Mouse (Mus musculus) macrophage (primary cell): Measurements from ENCODE around the gene Plxna4. TPM values are rescaled to one million over a fixed set of nuclear protein-coding genes. Genes with fewer than 3 reads are reported as not detected.
"Not testable (repeated sequence)": the region's sequence is repeated elsewhere in the genome, so short reads cannot be mapped to it uniquely, and the experiment has no call there.

ENCODE experiments used
- H3K27ac ChIP-seq: fragments of 350-480 bp; formaldehyde crosslinking; 2 replicates; pipeline ENCODE4 v1.9.0; 2021
- H3K36me3 ChIP-seq: fragments of 350-480 bp; formaldehyde crosslinking; 2 replicates; pipeline ENCODE4 v1.9.0; 2021; ENCODE audit errors: inconsistent target
- H3K4me3 ChIP-seq: fragments of 350-480 bp; formaldehyde crosslinking; 2 replicates; pipeline ENCODE4 v1.9.0; 2021; ENCODE audit errors: inconsistent target
- H3K79me2 ChIP-seq: fragments of 350-480 bp; formaldehyde crosslinking; 2 replicates; pipeline ENCODE4 v1.9.0; 2021; ENCODE audit errors: inconsistent target
- whole genome bisulfite sequencing: methylation state at CpG from one replicate; pipeline ENCODE4 v1.1.7; 2026; ENCODE audit warnings: inconsistent platforms; ENCODE audit not compliant: missing documents; 5-methylcytosine and 5-hydroxymethylcytosine counted together
- polyA plus RNA-seq: library from polyadenylated mRNA; stranded (reverse); fragments of 250-400 nt; gene quantifications from 3 replicates; pipeline ENCODE4 v1.2.4, GENCODE M21; 2018; ENCODE audit warnings: inconsistent platforms

Gene Plxna4
- polyA plus RNA-seq, 1 experiment from 2014 or later = 0.23 TPM

DNA sequence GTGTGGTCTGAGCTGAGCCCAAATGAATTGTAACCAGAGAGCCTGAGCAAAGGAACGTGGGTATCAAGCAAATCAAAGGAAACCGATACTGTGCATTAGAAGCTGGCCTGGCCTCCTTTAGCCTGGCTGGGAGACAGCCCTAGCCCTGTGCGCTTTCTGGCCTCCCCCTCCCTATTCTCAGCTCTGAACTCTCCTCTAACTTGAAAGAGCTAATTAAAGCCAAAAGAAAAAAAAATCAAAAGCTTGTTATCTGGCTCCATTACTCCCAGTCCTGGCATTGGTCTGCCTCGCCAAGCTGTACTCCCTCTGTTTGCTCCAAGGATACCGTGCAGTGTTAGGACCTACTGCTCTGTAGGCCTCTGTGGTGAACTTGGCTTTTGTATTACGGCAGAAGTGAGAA lies 73.9 kb downstream of the Plxna4 start:
- Histone ChIP-seq H3K4me3 (no peak overlapping the region), H3K36me3 (no peaks in the 10 kb centered on the region), H3K79me2 (no peaks in the 10 kb centered on the region), H3K27ac (no peak overlapping the region)
- 94% methylated on average over 6 of the region's 6 CpGs for WGBS

DNA sequence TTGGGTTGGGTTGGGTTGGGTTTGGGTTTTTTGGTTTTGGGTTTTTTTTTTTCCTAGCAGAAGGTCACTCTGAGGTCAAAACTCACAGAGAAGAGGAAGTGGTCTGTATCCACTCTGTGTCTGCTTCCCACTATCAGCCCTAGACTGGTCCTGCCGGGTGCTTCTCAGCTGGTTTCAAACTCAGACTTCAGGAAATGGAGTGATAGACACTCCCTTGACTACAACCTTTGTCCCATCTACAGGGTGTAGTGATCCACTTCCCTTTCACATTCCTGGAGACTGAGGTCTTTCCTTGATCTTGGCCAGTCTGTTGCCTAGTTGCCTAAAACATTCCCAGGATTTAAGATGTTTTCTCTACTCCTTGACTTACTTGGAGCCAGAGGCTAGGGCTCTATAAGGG lies 76.0 kb downstream of the Plxna4 start:
- Histone ChIP-seq H3K36me3 (no peaks in the 10 kb centered on the region), H3K79me2 (no peaks in the 10 kb centered on the region), H3K27ac (no peak overlapping the region), H3K4me3 (no peak overlapping the region)
- 7% methylated on average over 1 of the region's 1 CpGs for WGBS

DNA sequence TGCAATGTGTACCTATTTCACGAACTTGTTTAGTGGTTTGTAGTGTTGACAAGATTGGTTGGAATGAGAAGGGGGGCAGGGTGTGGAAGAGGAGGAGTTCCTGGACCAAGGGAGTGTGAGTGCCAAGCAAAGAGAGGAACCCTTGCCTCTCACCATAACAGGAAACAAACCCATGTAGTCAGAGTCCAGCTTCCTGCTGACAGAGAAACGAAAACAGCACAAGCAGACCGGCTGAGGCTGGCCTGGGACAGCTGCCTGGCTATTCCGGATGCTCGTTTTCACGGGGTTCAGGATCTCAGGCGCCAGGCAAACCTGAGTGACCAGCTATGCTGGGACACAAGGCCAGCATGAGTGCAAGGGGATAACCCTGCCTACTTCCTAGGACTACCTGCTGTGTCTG lies 77.1 kb downstream of the Plxna4 start:
- peak overlapping the region; percentile 2; the same call in 1 of the 2 replicates for H3K4me3 ChIP-seq
- 7% methylated on average over 7 of the region's 7 CpGs for WGBS
- peak overlapping the region; percentile 22; the same call in 1 of the 2 replicates for H3K27ac ChIP-seq
- H3K79me2 ChIP-seq = no peaks in the 10 kb centered on the region
- no peaks in the 10 kb centered on the region for H3K36me3 ChIP-seq

DNA sequence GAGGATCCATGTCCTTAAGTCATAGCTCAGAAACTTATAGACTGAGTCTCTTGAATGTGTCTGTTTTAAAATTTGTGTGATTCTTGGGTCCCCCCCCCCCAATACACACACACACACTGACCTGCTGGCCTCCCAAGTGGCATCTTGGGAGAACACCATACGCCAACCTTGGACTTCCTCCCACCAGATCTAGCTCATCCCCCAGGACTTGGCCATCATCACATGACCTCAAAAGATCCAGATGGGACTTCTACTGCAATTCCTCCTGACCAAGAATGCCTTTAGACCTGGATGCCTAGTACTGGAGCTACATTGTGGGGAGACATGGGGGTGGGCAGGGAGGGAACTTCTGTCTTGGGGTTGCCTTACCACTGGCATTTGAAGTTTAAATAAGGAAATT lies 77.5 kb downstream of the Plxna4 start:
- WGBS = 100% methylated on average over 1 of the region's 1 CpGs

DNA sequence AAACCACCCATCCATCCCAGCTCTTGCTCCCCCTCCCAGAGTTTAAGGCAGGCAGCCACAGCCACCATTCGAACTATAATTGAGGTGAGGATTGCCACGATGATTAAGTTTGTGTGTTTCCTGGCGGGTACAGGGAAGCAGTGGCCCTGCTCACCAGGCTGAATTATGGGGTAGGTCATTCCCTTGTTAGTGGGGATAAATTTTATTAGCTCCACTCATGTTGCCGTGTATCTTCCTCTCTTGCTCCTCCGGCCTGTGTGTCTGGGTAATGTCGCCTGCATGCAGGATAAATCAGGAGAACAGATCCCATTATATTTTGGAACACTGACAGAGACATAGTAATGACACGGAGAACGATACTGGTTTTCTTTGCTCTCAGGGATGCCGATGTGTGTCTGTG lies 78.9 kb downstream of the Plxna4 start:
- Histone ChIP-seq H3K27ac (no peak overlapping the region), H3K4me3 (no peak overlapping the region), H3K36me3 (no peaks in the 10 kb centered on the region), H3K79me2 (no peaks in the 10 kb centered on the region)
- WGBS = 86% methylated on average over 8 of the region's 9 CpGs

More for the DNA sequence above, 77.5 kb downstream of the Plxna4 start:
- H3K36me3 ChIP-seq = no peaks in the 10 kb centered on the region
- H3K4me3 ChIP-seq = no peak overlapping the region
- no peaks in the 10 kb centered on the region for H3K79me2 ChIP-seq
- no peak overlapping the region for H3K27ac ChIP-seq

DNA sequence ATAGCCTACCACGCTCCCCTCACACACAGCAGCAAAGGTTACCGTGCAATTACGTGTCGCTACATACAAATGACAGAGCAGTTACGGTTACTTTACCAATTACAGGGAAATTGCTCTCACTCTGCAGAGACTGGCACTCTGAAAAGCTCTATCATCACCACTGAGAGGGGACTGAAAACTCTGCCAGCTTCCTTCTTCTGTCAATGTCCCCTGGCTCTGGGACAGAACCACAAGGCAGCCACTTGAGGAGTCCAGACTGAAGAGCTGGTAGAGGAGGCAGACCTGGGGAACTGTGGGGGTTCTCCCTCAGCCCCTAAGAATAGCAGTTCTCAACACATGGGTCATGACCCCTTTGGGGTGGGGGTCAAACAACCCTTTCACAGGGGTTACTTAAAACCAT lies 83.0 kb downstream of the Plxna4 start:
- Histone ChIP-seq H3K27ac (no peak overlapping the region), H3K4me3 (no peak overlapping the region), H3K36me3 (no peaks in the 10 kb centered on the region), H3K79me2 (no peaks in the 10 kb centered on the region)
- 42% methylated on average over 5 of the region's 5 CpGs for WGBS

DNA sequence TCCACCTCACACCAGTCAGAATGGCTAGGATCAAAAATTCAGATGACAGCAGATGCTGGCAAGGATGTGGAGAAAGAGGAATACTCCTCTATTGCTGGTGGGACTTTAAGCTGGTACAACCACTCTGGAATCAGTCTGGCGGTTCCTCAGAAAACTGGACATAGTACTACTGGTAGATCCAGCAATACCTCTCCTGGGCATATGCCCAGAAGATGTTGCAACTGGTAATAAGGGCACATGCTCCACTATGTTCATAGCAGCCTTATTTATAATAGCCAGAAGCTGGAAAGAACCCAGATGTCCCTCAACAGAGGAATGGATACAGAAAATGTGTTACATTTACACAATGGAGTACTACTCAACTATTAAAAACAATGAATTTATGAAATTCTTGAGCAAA lies 86.8 kb downstream of the Plxna4 start:
- H3K4me3 ChIP-seq, H3K79me2 ChIP-seq, H3K36me3 ChIP-seq, H3K27ac ChIP-seq: not testable (repeated sequence)
- WGBS = 93% methylated on average over 1 of the region's 1 CpGs

DNA sequence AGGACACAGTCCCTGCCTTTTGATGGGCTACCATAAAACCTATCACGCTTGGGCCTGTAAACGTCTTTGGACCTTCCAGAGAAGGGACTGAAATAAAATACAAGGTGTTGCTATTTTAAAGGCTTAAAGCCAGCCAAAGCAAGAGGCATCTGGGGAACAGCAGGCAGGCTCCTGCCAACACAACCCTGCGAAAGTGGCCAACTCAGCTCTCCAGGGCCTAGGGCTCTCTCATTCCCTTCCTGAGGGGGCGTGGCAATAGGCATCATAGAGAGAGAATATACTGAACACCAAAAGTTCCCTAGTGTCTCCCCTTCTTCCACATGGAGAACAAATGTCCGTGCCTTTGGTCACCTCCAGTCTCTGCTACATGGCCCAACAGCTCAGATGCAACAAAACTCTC lies 89.9 kb downstream of the Plxna4 start:
- WGBS = 96% methylated on average over 5 of the region's 5 CpGs
- no peaks in the 10 kb centered on the region for H3K36me3 ChIP-seq

DNA sequence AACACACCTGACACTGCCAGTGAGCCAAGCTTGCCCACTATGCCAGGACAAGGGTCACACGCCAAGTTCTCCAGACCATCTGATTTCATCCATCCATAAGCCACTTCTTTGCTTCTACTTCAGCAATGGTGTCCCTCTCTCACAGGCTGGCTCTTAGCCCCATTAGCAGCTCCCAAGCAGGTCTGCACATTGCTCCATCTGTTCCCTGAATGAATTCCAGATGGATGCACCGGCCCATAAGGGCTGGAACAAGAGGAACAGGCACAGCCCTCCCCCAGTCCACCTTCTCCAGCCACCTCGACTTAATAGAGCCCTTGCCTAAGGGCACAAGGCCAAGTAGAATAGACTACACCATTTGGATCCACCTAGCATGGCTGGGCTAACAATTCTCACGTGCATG lies 91.9 kb downstream of the Plxna4 start:
- no peak overlapping the region for H3K27ac ChIP-seq
- H3K36me3 ChIP-seq = no peaks in the 10 kb centered on the region
- H3K79me2 ChIP-seq = no peaks in the 10 kb centered on the region
- H3K4me3 ChIP-seq = no peak overlapping the region
- WGBS = 85% methylated on average over 4 of the region's 4 CpGs

More for the DNA sequence above, 89.9 kb downstream of the Plxna4 start:
- H3K27ac ChIP-seq = no peak overlapping the region
- H3K4me3 ChIP-seq = no peak overlapping the region
- no peaks in the 10 kb centered on the region for H3K79me2 ChIP-seq

DNA sequence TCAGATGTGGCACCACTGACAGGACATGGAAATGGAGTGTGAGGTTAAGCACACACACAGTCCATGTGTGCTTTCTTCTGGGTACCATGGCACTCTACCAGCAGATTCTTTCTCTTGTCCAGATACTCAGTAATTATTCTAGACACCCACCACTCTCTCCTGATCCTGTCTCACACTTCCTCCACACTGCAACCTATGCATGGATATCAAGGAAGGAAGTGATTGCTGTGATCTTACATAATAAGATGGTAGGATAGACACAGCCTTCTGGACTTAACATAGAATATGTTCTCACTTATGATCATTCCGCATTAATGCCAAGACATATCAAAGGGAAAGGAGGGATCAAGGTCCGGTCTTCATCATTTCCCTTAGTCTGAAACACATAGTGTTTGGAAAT lies 92.5 kb downstream of the Plxna4 start:
- H3K4me3 ChIP-seq = no peak overlapping the region
- H3K27ac ChIP-seq = no peak overlapping the region
- no peaks in the 10 kb centered on the region for H3K79me2 ChIP-seq
- H3K36me3 ChIP-seq = no peaks in the 10 kb centered on the region
- WGBS = 81% methylated on average over 2 of the region's 2 CpGs

DNA sequence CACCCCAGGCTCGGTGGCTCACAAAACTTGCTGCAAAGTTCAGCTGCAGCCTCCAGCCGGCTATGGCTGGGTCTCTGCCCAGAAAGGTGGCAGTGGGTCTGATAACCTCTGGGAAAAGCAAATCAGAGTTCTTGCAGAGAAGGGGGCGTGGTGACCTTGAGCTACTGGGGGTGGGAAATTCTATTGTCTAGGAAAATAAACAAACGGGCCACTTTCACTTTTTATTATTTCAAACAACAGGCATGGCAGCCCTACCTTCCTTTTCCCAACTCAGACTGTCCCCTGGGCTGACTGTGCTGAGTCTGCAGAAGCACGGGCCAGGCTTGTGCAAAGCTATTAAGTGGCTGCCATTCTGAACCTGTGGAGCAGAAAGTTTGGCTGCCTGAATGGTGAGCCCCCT lies 94.4 kb downstream of the Plxna4 start:
- Histone ChIP-seq H3K4me3 (no peak overlapping the region), H3K27ac (no peak overlapping the region), H3K79me2 (no peaks in the 10 kb centered on the region), H3K36me3 (no peaks in the 10 kb centered on the region)
- 67% methylated on average over 5 of the region's 5 CpGs for WGBS

DNA sequence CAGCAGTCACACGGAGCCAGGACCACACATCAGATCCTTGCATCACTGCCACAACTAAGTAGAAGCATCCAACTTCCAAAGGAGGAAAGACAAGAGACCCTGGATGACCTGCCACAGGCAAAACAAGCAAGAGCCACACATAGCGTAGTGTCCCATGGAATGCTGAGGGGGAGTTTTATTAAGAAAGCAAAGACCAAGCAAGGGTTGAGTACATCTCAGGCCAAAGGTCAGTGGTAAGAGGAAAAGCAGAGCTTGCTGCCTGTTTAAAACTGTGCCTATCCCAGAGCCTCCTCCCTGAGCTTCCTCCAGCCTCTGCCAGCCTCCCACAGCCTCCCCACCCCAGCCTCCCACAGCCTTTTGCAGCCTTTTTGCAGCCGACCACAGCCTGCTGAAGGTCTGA lies 100.9 kb downstream of the Plxna4 start:
- Histone ChIP-seq H3K4me3 (no peak overlapping the region), H3K27ac (no peak overlapping the region)
- WGBS = 67% methylated on average over 3 of the region's 3 CpGs

DNA sequence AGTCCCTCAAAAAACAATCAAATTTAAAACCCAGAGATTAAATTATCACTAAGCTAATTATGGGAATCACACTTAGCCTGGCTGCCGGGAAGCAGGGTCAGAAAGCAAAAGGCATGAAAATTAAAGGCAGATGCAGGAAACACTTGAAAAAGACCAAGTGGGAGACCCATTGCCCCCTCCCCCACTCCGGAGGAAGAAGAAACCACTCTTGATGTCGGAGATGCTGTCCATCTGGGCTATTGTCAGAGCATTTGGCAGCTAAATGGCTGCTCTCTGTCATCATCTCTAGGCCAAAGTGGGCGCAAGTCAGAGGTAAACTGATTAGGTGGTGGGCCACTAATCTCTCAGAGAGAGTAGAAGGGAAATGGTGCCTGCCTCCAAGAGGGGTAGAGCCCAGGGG lies 105.5 kb downstream of the Plxna4 start:
- no peak overlapping the region for H3K4me3 ChIP-seq
- no peaks in the 10 kb centered on the region for H3K36me3 ChIP-seq
- no peak overlapping the region for H3K27ac ChIP-seq
- WGBS = 74% methylated on average over 4 of the region's 4 CpGs
- no peaks in the 10 kb centered on the region for H3K79me2 ChIP-seq

More for the DNA sequence above, 100.9 kb downstream of the Plxna4 start:
- Histone ChIP-seq H3K36me3 (no peaks in the 10 kb centered on the region), H3K79me2 (no peaks in the 10 kb centered on the region)

DNA sequence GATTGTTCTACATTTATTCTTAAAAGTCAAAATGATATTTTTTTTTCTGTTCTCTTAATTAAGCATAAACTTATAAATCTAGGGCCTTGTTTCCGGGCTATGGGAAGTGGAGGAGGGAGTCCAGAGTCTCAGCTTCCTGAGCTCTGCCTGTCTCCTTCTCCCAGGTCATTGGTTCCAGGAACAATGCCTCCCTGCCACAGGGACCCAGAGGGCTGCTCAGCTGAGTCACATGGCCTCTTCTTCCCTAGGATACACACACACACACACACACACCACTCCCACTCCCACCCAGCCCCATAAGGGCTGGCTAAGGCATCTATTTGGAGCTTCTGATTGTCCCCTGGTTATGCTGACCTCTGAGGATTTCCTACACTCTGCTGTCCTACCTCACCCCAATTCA lies 107.3 kb downstream of the Plxna4 start:
- no peak overlapping the region for H3K4me3 ChIP-seq
- H3K79me2 ChIP-seq = no peaks in the 10 kb centered on the region
- WGBS = 93% methylated on average over 1 of the region's 1 CpGs
- no peak overlapping the region for H3K27ac ChIP-seq
- no peaks in the 10 kb centered on the region for H3K36me3 ChIP-seq

DNA sequence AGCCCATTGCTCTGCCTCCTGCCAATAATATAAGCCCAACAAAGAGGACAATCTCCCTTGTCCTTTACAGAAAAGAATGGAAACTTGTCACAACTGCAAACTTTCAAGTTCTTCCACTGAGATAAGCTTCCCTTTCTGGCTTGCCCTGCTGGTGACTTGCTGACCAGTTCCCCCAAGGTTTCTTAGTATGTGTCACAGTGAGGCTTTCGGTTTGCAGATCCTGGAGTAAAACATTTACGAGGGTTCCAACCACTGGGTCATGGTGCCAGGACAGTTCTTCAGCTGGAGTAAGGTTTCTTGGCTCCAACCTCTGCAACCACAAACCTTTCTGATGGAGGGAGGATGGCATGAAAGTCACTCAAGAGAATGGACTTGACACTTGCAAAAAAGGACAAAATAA lies 108.2 kb downstream of the Plxna4 start:
- H3K79me2 ChIP-seq = no peaks in the 10 kb centered on the region
- no peaks in the 10 kb centered on the region for H3K36me3 ChIP-seq
- 73% methylated on average over 2 of the region's 2 CpGs for WGBS
- no peak overlapping the region for H3K4me3 ChIP-seq
- peak overlapping the region; percentile 64 for H3K27ac ChIP-seq

DNA sequence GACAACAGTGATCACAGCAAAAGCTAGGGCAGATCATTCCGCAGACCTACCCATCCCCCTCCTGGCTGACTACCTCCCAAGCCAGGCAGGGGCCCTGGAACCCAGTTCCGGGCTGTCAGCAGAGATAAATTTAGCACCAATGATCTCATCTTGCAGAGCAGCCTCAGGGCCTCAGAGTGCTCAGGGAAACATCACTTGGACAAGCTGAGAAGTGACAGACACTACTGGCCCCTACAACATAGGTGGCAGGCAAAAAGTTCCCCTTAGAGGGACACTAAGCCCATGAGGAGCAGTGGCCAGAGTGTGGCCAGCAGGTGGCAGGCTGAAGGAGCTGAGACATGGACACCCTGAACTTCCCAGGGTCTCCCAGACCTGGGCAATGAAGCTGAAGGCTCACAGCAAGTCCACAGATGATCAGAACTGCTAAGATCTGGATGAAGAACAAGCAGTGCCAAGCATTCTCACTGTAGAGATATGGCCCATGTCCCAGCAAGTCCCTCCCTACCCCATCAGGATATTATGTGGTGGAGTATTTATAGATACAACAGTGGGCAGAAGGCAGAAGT lies 108.7 kb downstream of the Plxna4 start:
- H3K27ac ChIP-seq = peak overlapping the region; percentile 64
- no peaks in the 10 kb centered on the region for H3K36me3 ChIP-seq
- H3K79me2 ChIP-seq = no peaks in the 10 kb centered on the region
- no peak overlapping the region for H3K4me3 ChIP-seq
- 60% methylated on average over 2 of the region's 2 CpGs for WGBS
